Mouse (Mus musculus) kidney, adult 2 months (tissue): ENCODE measurements around the gene Rfk.

Experiments
- CTCF ChIP-seq: fragments of 200-500 bp; conservative IDR thresholded peaks from 2 replicates; pipeline ENCODE4 v1.5.1; 2011; ENCODE audit warnings: low read depth, mild to moderate bottlenecking, control low read depth, low read length, moderate library complexity, mixed read lengths; ENCODE audit not compliant: insufficient read depth, insufficient read length
- POLR2A ChIP-seq: fragments of 200-500 bp; IDR thresholded peaks from one replicate; pipeline ENCODE4 v1.6.1; 2011; ENCODE audit warnings: low read depth, low read length, control low read depth

GRCm38 (mm10) chr19:17409351-17409750, 15.5 kb downstream of the Rfk start:
- TF ChIP-seq CTCF (no peak), POLR2A (no peak)
